Mouse (Mus musculus): Measurements from ENCODE around the gene Abcd4. TPM values are rescaled to one million over a fixed set of nuclear protein-coding genes. Genes with fewer than 3 reads are reported as not detected.
A peak's percentile ranks its signal among the peaks of the same experiment; 100 is the strongest.

The Abcd4 gene
- total RNA-seq, 1 experiment: 26.9 TPM

- Histone ChIP-seq H3K27ac (ENCODE audit: insufficient read depth, low read depth, low read length, poor library complexity, severe bottlenecking) (no peak overlapping the region), H3K4me1 (ENCODE audit: control insufficient read depth in 2 of 2, insufficient read depth in 2 of 2, low read length in 2 of 2, poor library complexity in 1 of 2) (peaks cover 3 to 5% of the 10 kb centered on the region in 2 experiments; a peak in 2 of 4 replicates), H3K9me3 (ENCODE audit: control insufficient read depth, insufficient read depth, low read depth, low read length) (no peaks in the 10 kb centered on the region), H3K9ac (ENCODE audit: insufficient read depth, low read depth, low read length, poor library complexity, severe bottlenecking) (no peak overlapping the region), H3K36me3 (ENCODE audit: control insufficient read depth, insufficient read depth, low read length, poor library complexity, severe bottlenecking) (no peaks in the 10 kb centered on the region), H3K4me3 (ENCODE audit: insufficient read depth in 1 of 2, low read depth in 1 of 2, low read length in 2 of 2, poor library complexity in 1 of 2, severe bottlenecking in 1 of 2) (peak overlapping the region; percentile 33 to 59; a peak in 3 of 4 replicates)
- in situ Hi-C loops (cut with MboI; ENCODE audit: low sequenced_read_pairs in 2 of 2, unreplicated experiment in 2 of 2): no loop called here
- no peak for TF ChIP-seq ZNF384 (IDR thresholded peaks at IDR 0.05; ENCODE audit: low read depth, low read length)
- no peak for TF ChIP-seq CHD2 (IDR thresholded peaks at IDR 0.05; ENCODE audit: low read depth, low read length)
- no peak for TF ChIP-seq HCFC1 (IDR thresholded peaks at IDR 0.05; ENCODE audit: borderline replicate concordance, insufficient read depth, low read length)
- TF ChIP-seq MAFK (IDR thresholded peaks at IDR 0.05; ENCODE audit: insufficient read depth, low read depth, low read length): no peak
- TF ChIP-seq ZC3H11A (IDR thresholded peaks at IDR 0.05; ENCODE audit: borderline replicate concordance, low read depth, low read length): no peak
- no peak for DNase-seq (ENCODE audit: low read depth, low spot score)
Observed at GRCm38 (mm10) chr12:84569976-84570693, 47.1 kb downstream of the Abcd4 start.

GRCm38 (mm10) chr12:84569336-84569970 is 47.8 kb downstream of the Abcd4 start, which contains the start of gene Vsx2:
TSS of gene Vsx2 (plus strand) at chr12:84569762.
- Histone ChIP-seq H3K36me3 (ENCODE audit: control insufficient read depth, insufficient read depth, low read length, poor library complexity, severe bottlenecking) (no peaks in the 10 kb centered on the region), H3K4me1 (ENCODE audit: control insufficient read depth in 2 of 2, insufficient read depth in 2 of 2, low read length in 2 of 2, poor library complexity in 1 of 2) (peaks cover 3 to 5% of the 10 kb centered on the region in 2 experiments; a peak in 2 of 4 replicates), H3K27ac (ENCODE audit: insufficient read depth, low read depth, low read length, poor library complexity, severe bottlenecking) (no peak within 1 kb of the TSS), H3K4me3 (ENCODE audit: insufficient read depth in 1 of 2, low read depth in 1 of 2, low read length in 2 of 2, poor library complexity in 1 of 2, severe bottlenecking in 1 of 2) (peak within 1 kb of the TSS; percentile 33 to 59; a peak in 3 of 4 replicates), H3K9me3 (ENCODE audit: control insufficient read depth, insufficient read depth, low read depth, low read length) (no peaks in the 10 kb centered on the region), H3K9ac (ENCODE audit: insufficient read depth, low read depth, low read length, poor library complexity, severe bottlenecking) (no peak within 1 kb of the TSS)
- no peak for DNase-seq (ENCODE audit: low read depth, low spot score)
- in situ Hi-C loops (cut with MboI; ENCODE audit: low sequenced_read_pairs in 2 of 2, unreplicated experiment in 2 of 2): no loop called here
- TF ChIP-seq ZC3H11A (IDR thresholded peaks at IDR 0.05; ENCODE audit: borderline replicate concordance, low read depth, low read length): no peak
- TF ChIP-seq ZNF384 (IDR thresholded peaks at IDR 0.05; ENCODE audit: low read depth, low read length): no peak
- no peak for TF ChIP-seq MAFK (IDR thresholded peaks at IDR 0.05; ENCODE audit: insufficient read depth, low read depth, low read length)
- no peak for TF ChIP-seq CHD2 (IDR thresholded peaks at IDR 0.05; ENCODE audit: low read depth, low read length)
- no peak for TF ChIP-seq HCFC1 (IDR thresholded peaks at IDR 0.05; ENCODE audit: borderline replicate concordance, insufficient read depth, low read length)

- no peak overlapping the region for H3K9ac ChIP-seq (ENCODE audit: insufficient read depth, low read depth, low read length, poor library complexity, severe bottlenecking)
- no peaks in the 10 kb centered on the region for H3K36me3 ChIP-seq (ENCODE audit: control insufficient read depth, insufficient read depth, low read length, poor library complexity, severe bottlenecking)
- H3K4me1 ChIP-seq (ENCODE audit: control insufficient read depth in 2 of 2, insufficient read depth in 2 of 2, low read length in 2 of 2, poor library complexity in 1 of 2): peaks cover 3 to 8% of the 10 kb centered on the region in 2 experiments; a peak in 2 of 4 replicates
- in situ Hi-C loops (cut with MboI; ENCODE audit: low sequenced_read_pairs in 2 of 2, unreplicated experiment in 2 of 2): no loop called here
- H3K4me3 ChIP-seq (ENCODE audit: insufficient read depth in 1 of 2, low read depth in 1 of 2, low read length in 2 of 2, poor library complexity in 1 of 2, severe bottlenecking in 1 of 2): no peak overlapping the region
- no peak for DNase-seq (ENCODE audit: low read depth, low spot score)
- no peak for TF ChIP-seq MAFK (IDR thresholded peaks at IDR 0.05; ENCODE audit: insufficient read depth, low read depth, low read length)
- TF ChIP-seq ZNF384 (IDR thresholded peaks at IDR 0.05; ENCODE audit: low read depth, low read length): no peak
- TF ChIP-seq CHD2 (IDR thresholded peaks at IDR 0.05; ENCODE audit: low read depth, low read length): no peak
- no peak for TF ChIP-seq ZC3H11A (IDR thresholded peaks at IDR 0.05; ENCODE audit: borderline replicate concordance, low read depth, low read length)
- no peak for TF ChIP-seq HCFC1 (IDR thresholded peaks at IDR 0.05; ENCODE audit: borderline replicate concordance, insufficient read depth, low read length)
- H3K9me3 ChIP-seq (ENCODE audit: control insufficient read depth, insufficient read depth, low read depth, low read length): no peaks in the 10 kb centered on the region
- H3K27ac ChIP-seq (ENCODE audit: insufficient read depth, low read depth, low read length, poor library complexity, severe bottlenecking): no peak overlapping the region
Observed at GRCm38 (mm10) chr12:84567576-84567975, 49.6 kb downstream of the Abcd4 start.

GRCm38 (mm10) chr12:84562558-84562957 is 54.7 kb downstream of the Abcd4 start:
- in situ Hi-C loops (cut with MboI; ENCODE audit: low sequenced_read_pairs in 2 of 2, unreplicated experiment in 2 of 2): no loop called here
- no peak for TF ChIP-seq ZC3H11A (IDR thresholded peaks at IDR 0.05; ENCODE audit: borderline replicate concordance, low read depth, low read length)
- no peak for TF ChIP-seq HCFC1 (IDR thresholded peaks at IDR 0.05; ENCODE audit: borderline replicate concordance, insufficient read depth, low read length)
- TF ChIP-seq ZNF384 (IDR thresholded peaks at IDR 0.05; ENCODE audit: low read depth, low read length): no peak
- no peak for TF ChIP-seq MAFK (IDR thresholded peaks at IDR 0.05; ENCODE audit: insufficient read depth, low read depth, low read length)
- TF ChIP-seq CHD2 (IDR thresholded peaks at IDR 0.05; ENCODE audit: low read depth, low read length): no peak
- Histone ChIP-seq H3K9me3 (ENCODE audit: control insufficient read depth, insufficient read depth, low read depth, low read length) (no peaks in the 10 kb centered on the region), H3K27ac (ENCODE audit: insufficient read depth, low read depth, low read length, poor library complexity, severe bottlenecking) (no peak overlapping the region), H3K4me1 (ENCODE audit: control insufficient read depth in 2 of 2, insufficient read depth in 2 of 2, low read length in 2 of 2, poor library complexity in 1 of 2) (peaks cover 0 to 4% of the 10 kb centered on the region in 2 experiments; a peak in 1 of 4 replicates), H3K4me3 (ENCODE audit: insufficient read depth in 1 of 2, low read depth in 1 of 2, low read length in 2 of 2, poor library complexity in 1 of 2, severe bottlenecking in 1 of 2) (no peak overlapping the region), H3K9ac (ENCODE audit: insufficient read depth, low read depth, low read length, poor library complexity, severe bottlenecking) (no peak overlapping the region), H3K36me3 (ENCODE audit: control insufficient read depth, insufficient read depth, low read length, poor library complexity, severe bottlenecking) (no peaks in the 10 kb centered on the region)
- DNase-seq (ENCODE audit: low read depth, low spot score): no peak
